Mouse (Mus musculus) lung, postnatal 36 days (tissue): ENCODE data around the gene Tom1l1.

Experiments used
- DNase-seq: peaks from one replicate; pipeline ENCODE4 v3.0.0; 2022; ENCODE audit warnings: mixed read lengths

Tom1l1 gene

DNA sequence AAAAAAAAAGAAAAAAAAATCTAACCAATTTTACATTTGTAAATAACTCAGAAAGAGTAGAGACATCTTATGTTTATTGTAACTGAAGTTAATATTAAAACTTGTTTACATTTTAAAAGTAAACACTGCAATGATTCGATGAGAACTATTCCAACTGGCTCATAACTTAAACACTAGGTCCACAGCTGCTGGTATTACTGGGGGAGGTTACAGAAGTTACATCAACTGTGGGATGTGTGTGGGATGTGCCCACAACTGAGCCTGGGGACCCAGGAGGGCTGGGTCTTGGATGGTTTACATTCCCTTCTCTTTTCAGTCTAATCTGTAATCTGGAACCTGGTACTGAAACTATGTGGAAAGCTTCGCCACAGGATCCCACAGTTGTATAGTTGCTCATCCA, 85.1 kb downstream of the Tom1l1 start:
- DNase-seq, result no peak

GRCm38 (mm10) chr11:90595826-90596225, 92.3 kb downstream of the Tom1l1 start:
- DNase-seq, result no peak
